Mouse (Mus musculus) adrenal gland, postnatal 25 days (tissue): ENCODE data around the gene Opalin. TPM values are rescaled to one million over a fixed set of nuclear protein-coding genes. Genes with fewer than 3 reads are reported as not detected.

Experiments
- DNase-seq: peaks from one replicate; pipeline ENCODE4 v3.0.0; 2021; ENCODE audit warnings: mixed read lengths
- total RNA-seq: library from RNA; stranded (reverse); gene quantifications from 2 replicates; pipeline ENCODE4 v1.2.3, GENCODE M21; 2021

The Opalin gene
- total RNA-seq, 1 experiment from 2014 or later = not detected

GRCm38 (mm10) chr19:41071500-41071899, 5.4 kb downstream of the Opalin start:
- DNase-seq = peak; percentile 87

- DNase-seq = no peak
Observed at GRCm38 (mm10) chr19:41054702-41055101, 22.2 kb downstream of the Opalin start.

- DNase-seq = peak; percentile 27
Observed at GRCm38 (mm10) chr19:41053530-41053929, 23.4 kb downstream of the Opalin start.

- DNase-seq = no peak
Observed at GRCm38 (mm10) chr19:41052247-41052646, 24.7 kb downstream of the Opalin start.

GRCm38 (mm10) chr19:41051714-41052113, 25.2 kb downstream of the Opalin start:
- no peak for DNase-seq

- no peak for DNase-seq
Observed at GRCm38 (mm10) chr19:41048187-41048559, 28.7 kb downstream of the Opalin start.

GRCm38 (mm10) chr19:41047437-41048186, 29.3 kb downstream of the Opalin start:
- DNase-seq = no peak

- DNase-seq = no peak
Observed at GRCm38 (mm10) chr19:41045091-41045770, 31.7 kb downstream of the Opalin start.

- DNase-seq = no peak
Observed at GRCm38 (mm10) chr19:41039110-41039509, 37.8 kb downstream of the Opalin start.

GRCm38 (mm10) chr19:41035809-41036551, 40.9 kb downstream of the Opalin start:
- no peak for DNase-seq

GRCm38 (mm10) chr19:41031869-41032268, 45.0 kb downstream of the Opalin start:
- DNase-seq = no peak

GRCm38 (mm10) chr19:41031009-41031408, 45.9 kb downstream of the Opalin start:
- DNase-seq = no peak

- no peak for DNase-seq
Observed at GRCm38 (mm10) chr19:41030161-41030560, 46.8 kb downstream of the Opalin start.

GRCm38 (mm10) chr19:41029219-41029618, 47.7 kb downstream of the Opalin start, which contains the start of gene Dntt:
Gene Dntt (plus strand): TSS chr19:41029275.
- DNase-seq = no peak

GRCm38 (mm10) chr19:41027601-41028000, 49.3 kb downstream of the Opalin start:
- DNase-seq = no peak

GRCm38 (mm10) chr19:41027024-41027423, 49.9 kb downstream of the Opalin start:
- DNase-seq = no peak

- no peak for DNase-seq
Observed at GRCm38 (mm10) chr19:41026551-41026950, 50.4 kb downstream of the Opalin start.

GRCm38 (mm10) chr19:41022244-41022643, 54.7 kb downstream of the Opalin start:
- no peak for DNase-seq

GRCm38 (mm10) chr19:41020537-41020936, 56.4 kb downstream of the Opalin start:
- no peak for DNase-seq

GRCm38 (mm10) chr19:41019164-41019675, 57.7 kb downstream of the Opalin start:
- DNase-seq = no peak

- no peak for DNase-seq
Observed at GRCm38 (mm10) chr19:41015951-41016716, 60.8 kb downstream of the Opalin start.

- no peak for DNase-seq
Observed at GRCm38 (mm10) chr19:41014003-41014402, 62.9 kb downstream of the Opalin start.
